Mouse (Mus musculus) embryonic facial prominence, embryonic 12.5 days (tissue): ENCODE results near the gene Apmap. TPM values are rescaled to one million over a fixed set of nuclear protein-coding genes. Genes with fewer than 3 reads are reported as not detected.
"Not testable (repeated sequence)": the region's sequence is repeated elsewhere in the genome, so short reads cannot be mapped to it uniquely, and the experiment has no call there.

ENCODE experiments used
- ATAC-seq: fragments of 200-750 bp; cut with Nextera tagmentation; 2 replicates; pipeline ENCODE4 v1.8.0; 2017; ENCODE audit not compliant: insufficient number of reproducible peaks, insufficient read depth, low FRiP score, low TSS enrichment
- H3K27ac ChIP-seq: fragments of 300-500 bp; sonication (generic); 2 replicates; pipeline ENCODE4 v1.5.1; 2016; ENCODE audit warnings: mild to moderate bottlenecking
- H3K27me3 ChIP-seq: fragments of 300-500 bp; sonication (generic); 2 replicates; pipeline ENCODE4 v1.6.1; 2016; ENCODE audit warnings: mild to moderate bottlenecking, moderate library complexity
- H3K36me3 ChIP-seq: fragments of 300-500 bp; sonication (generic); 2 replicates; pipeline ENCODE4 v1.6.1; 2016; ENCODE audit warnings: mild to moderate bottlenecking
- H3K4me1 ChIP-seq: fragments of 300-500 bp; sonication (generic); 2 replicates; pipeline ENCODE4 v1.6.1; 2016
- H3K4me2 ChIP-seq: fragments of 300-500 bp; sonication (generic); replicated peaks from 2 replicates; pipeline ENCODE4 v1.6.1; 2016; ENCODE audit warnings: mild to moderate bottlenecking, moderate library complexity
- H3K4me3 ChIP-seq: fragments of 300-500 bp; sonication (generic); 2 replicates; pipeline ENCODE4 v1.5.1; 2016; ENCODE audit warnings: mild to moderate bottlenecking
- H3K9ac ChIP-seq: fragments of 300-500 bp; sonication (generic); 2 replicates; pipeline ENCODE4 v1.6.1; 2016; ENCODE audit warnings: mild to moderate bottlenecking, moderate library complexity
- H3K9me3 ChIP-seq: fragments of 300-500 bp; sonication (generic); 2 replicates; pipeline ENCODE4 v1.6.1; 2016; ENCODE audit warnings: mild to moderate bottlenecking, moderate library complexity
- WGBS: fragments of 180-500 bp; shearing (Covaris S2); methylation state at CpG from one replicate; pipeline ENCODE4 v1.1.7; 2016; 5-methylcytosine and 5-hydroxymethylcytosine counted together
- polyA plus RNA-seq: library from polyadenylated mRNA; unstranded; fragments of >200 nt; fragmentation: Nextera tagmentation; extraction: Ambion mirVana; gene quantifications from 2 replicates; pipeline ENCODE4 v1.2.1, GENCODE M21; 2016

The Apmap gene
- polyA plus RNA-seq, 1 experiment from 2014 or later = 27.9 TPM

DNA sequence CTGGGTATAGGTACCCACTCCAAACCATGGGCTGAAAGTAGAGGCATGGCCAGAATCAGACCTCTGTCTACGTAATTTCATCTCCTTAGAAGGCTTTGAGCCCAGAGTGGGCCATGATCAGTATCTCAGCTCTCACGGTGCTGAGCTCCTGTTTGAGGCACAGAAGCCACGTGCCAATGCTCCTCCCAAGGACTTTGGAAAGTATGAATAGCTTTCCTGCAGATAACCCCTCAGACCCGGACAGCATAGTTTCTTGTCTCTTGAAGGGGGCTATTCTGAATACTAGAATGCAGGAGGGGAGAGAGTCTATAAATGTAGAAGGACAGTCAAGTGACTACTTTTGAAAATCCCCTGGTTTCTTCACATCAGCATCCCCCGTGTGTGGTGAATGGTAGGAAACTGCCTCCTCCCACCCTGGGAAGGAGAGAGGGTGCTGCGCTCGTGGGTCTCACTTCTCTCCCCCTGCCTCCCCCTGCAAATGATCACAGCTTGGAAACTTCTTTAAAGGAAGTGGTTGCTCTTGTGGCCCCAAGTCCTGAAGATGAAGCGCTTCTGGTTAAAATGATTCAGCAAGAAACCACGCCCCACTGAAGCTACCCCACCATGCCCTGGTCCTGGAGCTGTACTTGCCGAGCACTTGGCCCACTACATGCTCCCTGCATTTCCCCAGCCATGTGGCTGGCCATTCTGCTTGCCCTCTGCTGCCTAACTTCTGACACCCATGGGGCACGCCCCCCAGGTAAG is 38.3 kb downstream of the Apmap start, which contains the start of gene Cst7:
TSS of gene Cst7 (plus strand) at position 569 of the 744 bp plus-strand sequence.
- no peaks in the 10 kb centered on the region for H3K4me1 ChIP-seq
- H3K4me2 ChIP-seq = no peak within 1 kb of the TSS
- no peak for ATAC-seq
- H3K36me3 ChIP-seq = no peaks in the 10 kb centered on the region
- H3K9ac ChIP-seq = no peak within 1 kb of the TSS
- no peak within 1 kb of the TSS for H3K4me3 ChIP-seq
- no peaks in the 10 kb centered on the region for H3K27me3 ChIP-seq
- no peaks in the 10 kb centered on the region for H3K9me3 ChIP-seq
- no peak within 1 kb of the TSS for H3K27ac ChIP-seq
- 75% methylated on average over 11 of the region's 11 CpGs for WGBS

DNA sequence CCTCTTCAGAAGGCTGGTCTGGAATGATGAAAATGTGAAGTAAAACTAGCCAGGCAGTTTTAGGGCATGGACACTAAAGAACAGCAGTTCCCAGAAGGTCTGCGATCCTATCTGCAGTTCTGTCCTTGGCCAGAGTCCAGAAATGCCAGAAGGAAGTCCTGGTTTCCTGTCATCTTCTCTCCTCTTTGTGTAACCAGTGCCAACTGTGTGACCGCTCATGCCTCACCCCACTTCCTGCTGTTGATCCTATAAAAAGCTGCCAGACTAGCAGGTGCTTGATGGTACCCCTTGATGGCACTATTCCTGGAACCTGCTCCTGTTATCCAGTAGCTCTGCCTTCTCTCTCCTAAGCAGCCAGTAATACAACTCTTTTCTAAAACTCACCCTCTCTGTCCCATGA is 41.3 kb downstream of the Apmap start:
- WGBS = 82% methylated on average over 2 of the region's 2 CpGs
- Histone ChIP-seq H3K9ac (no peak overlapping the region), H3K4me2 (no peak overlapping the region), H3K27ac (no peak overlapping the region), H3K4me1 (no peaks in the 10 kb centered on the region), H3K36me3 (no peaks in the 10 kb centered on the region), H3K9me3 (no peaks in the 10 kb centered on the region), H3K4me3 (no peak overlapping the region), H3K27me3 (no peaks in the 10 kb centered on the region)
- ATAC-seq = no peak

DNA sequence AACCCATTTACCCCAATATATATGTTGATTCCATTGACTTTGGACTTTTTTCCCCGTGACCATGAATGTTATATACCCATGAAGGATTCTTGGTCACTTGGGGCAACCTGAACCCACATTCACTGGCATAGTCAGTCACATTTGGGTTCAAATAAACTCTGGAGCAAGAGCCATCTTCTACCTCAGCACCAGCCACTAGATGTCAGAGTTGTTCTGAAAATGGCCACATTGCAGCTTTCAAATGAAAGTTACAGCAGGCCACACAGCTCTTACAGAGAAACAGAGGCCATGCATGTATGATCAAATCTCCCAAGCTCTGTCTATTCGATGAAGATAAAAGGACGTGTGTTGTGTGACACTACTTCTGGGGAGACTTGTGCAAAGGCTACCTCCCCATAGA is 49.8 kb downstream of the Apmap start:
- no peaks in the 10 kb centered on the region for H3K36me3 ChIP-seq
- no peak overlapping the region for H3K9ac ChIP-seq
- H3K4me1 ChIP-seq = no peaks in the 10 kb centered on the region
- H3K4me3 ChIP-seq = no peak overlapping the region
- WGBS = 56% methylated on average over 3 of the region's 3 CpGs
- H3K27ac ChIP-seq = no peak overlapping the region
- no peak overlapping the region for H3K4me2 ChIP-seq
- H3K9me3 ChIP-seq = no peaks in the 10 kb centered on the region
- ATAC-seq = no peak
- H3K27me3 ChIP-seq = no peaks in the 10 kb centered on the region

DNA sequence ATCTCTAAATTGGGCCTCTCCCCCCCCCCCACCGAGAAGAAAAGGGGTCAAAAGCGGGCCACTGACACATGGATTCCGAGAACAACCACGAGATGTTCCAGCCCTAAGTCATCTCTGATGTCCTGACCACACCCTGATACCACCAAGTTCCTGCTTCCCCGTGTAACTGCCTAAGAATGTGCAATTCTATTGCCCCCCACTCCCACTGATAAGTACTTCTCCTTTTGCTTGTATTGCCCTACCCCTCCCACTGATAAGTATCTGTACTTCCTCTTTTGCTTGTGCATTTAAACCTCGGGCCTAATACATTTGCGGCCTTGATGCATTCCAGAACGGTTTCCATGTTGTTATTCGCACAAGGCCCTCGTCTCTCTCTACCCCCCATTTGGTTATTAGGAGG is 58.8 kb downstream of the Apmap start:
- H3K36me3 ChIP-seq, H3K27me3 ChIP-seq, H3K9ac ChIP-seq, ATAC-seq, H3K9me3 ChIP-seq, H3K4me3 ChIP-seq, H3K4me1 ChIP-seq, H3K27ac ChIP-seq, H3K4me2 ChIP-seq: not testable (repeated sequence)
- WGBS = 86% methylated on average over 10 of the region's 10 CpGs

Other genes starting within 250 kb of the Apmap start
- gene 3300002I08Rik, start 245.8 kb downstream of the Apmap start, polyA plus RNA-seq = 10.4 and 11.0 TPM in 2 replicates
- 9.4 and 10.2 TPM in 2 replicates for gene Zfp442, start 157.1 kb downstream of the Apmap start, polyA plus RNA-seq
- 0.05 TPM in 1 of 2 replicates, not detected in the other for gene Zfp345, start 123.5 kb downstream of the Apmap start, polyA plus RNA-seq
- gene Cst7, start 38.2 kb downstream of the Apmap start, polyA plus RNA-seq = 0.17 and 0.47 TPM in 2 replicates
- gene Acss1, start 59.9 kb upstream of the Apmap start, polyA plus RNA-seq = 7.7 and 9.4 TPM in 2 replicates
- not detected in 2 replicates for gene Vsx1, start 80.8 kb upstream of the Apmap start, polyA plus RNA-seq
- gene Entpd6, start 140.5 kb upstream of the Apmap start, polyA plus RNA-seq = 31.5 and 32.6 TPM in 2 replicates
- 89.9 and 95.5 TPM in 2 replicates for gene Pygb, start 178.2 kb upstream of the Apmap start, polyA plus RNA-seq